Mouse (Mus musculus) midbrain, embryonic 15.5 days (tissue): Measurements from ENCODE around the gene Pex1. TPM values are rescaled to one million over a fixed set of nuclear protein-coding genes. Genes with fewer than 3 reads are reported as not detected.

ENCODE experiments used
- microRNA-seq: library from miRNA; unstranded; fragments of <30 nt; microRNA quantifications from one replicate; pipeline ENCODE4, GENCODE M21; 2016
- polyA plus RNA-seq: library from polyadenylated mRNA; unstranded; fragments of >200 nt; fragmentation: Nextera tagmentation; extraction: Ambion mirVana; gene quantifications from 2 replicates; pipeline ENCODE4 v1.2.1, GENCODE M21; 2015

Gene Pex1
- polyA plus RNA-seq, 1 experiment from 2014 or later = 30.2 TPM

Small RNA genes within 50 kb of the gene (microRNA-seq; reads per million reads assigned to microRNA genes)
- not detected for gene Gm26238

Other genes with a start within 250 kb of the Pex1 start
- gene Fam133b, start 52.2 kb upstream of the Pex1 start, polyA plus RNA-seq = 20.7 and 25.9 TPM in 2 replicates
- 2.5 and 3.7 TPM in 2 replicates for gene 1700109H08Rik, start 24.5 kb upstream of the Pex1 start, polyA plus RNA-seq
- gene Rbm48, start 519 bp downstream of the Pex1 start, polyA plus RNA-seq = 19.1 and 19.4 TPM in 2 replicates
- gene Tmbim7, start 55.1 kb downstream of the Pex1 start, polyA plus RNA-seq = not detected in 2 replicates
- 56.1 and 59.5 TPM in 2 replicates for gene Gatad1, start 61.1 kb downstream of the Pex1 start, polyA plus RNA-seq
- 19.7 and 21.2 TPM in 2 replicates for gene Ankib1, start 206.9 kb downstream of the Pex1 start, polyA plus RNA-seq
- 54.0 and 58.3 TPM in 2 replicates for gene Krit1, start 207.1 kb downstream of the Pex1 start, polyA plus RNA-seq
- gene Lrrd1, start 249.1 kb downstream of the Pex1 start, polyA plus RNA-seq = 0.14 and 0.26 TPM in 2 replicates